In the genomic region with DNA sequence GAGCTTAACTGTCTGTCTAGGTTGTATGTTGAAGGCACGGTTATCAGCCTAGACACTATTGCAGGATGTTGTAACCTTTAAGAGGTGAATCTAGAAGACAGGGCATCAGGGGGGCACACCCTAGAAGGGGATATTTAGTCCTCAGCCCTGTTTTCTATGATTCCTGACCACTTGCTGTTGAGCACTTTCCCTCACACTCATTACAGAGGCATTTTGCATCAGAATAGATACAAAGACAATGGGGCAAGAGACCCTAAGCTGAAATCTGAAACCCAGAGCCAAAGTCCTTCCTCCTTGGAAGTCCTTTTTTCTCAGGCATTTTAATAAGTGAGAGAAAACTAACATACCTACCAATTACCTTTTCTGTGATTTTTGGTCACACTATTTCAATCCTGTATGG, we compare ENCODE assay signal across 25 mouse cellular contexts.
"Had no signal": no experiment of that assay in that cellular context is flagged by ENCODE, and none has a peak within 500 bp of the region (broad histone marks: within the 10 kb centered on the region; RNA-seq: fewer than 3 reads in every experiment).

No protein-coding gene starts in this region.

- H3K27ac ChIP-seq: embryonic facial prominence, embryonic 10.5 days; embryonic facial prominence, embryonic 12.5 days; embryonic facial prominence, embryonic 13.5 days; embryonic facial prominence, embryonic 15.5 days; forebrain, embryonic 10.5 days; forebrain, embryonic 12.5 days; forebrain, embryonic 13.5 days; forebrain, embryonic 15.5 days; gastrocnemius, adult 2 months; heart, adult 2 months; heart, embryonic 10.5 days had no signal

- ATAC-seq: forebrain, embryonic 13.5 days; forebrain, embryonic 14.5 days; forebrain, embryonic 15.5 days; forebrain, embryonic 16.5 days; forebrain, postnatal 0 days had no signal

- H3K4me1 ChIP-seq: embryonic facial prominence, embryonic 10.5 days; embryonic facial prominence, embryonic 12.5 days; embryonic facial prominence, embryonic 13.5 days; embryonic facial prominence, embryonic 15.5 days; forebrain, embryonic 12.5 days; heart, embryonic 10.5 days had no signal

- DNase-seq: cerebellum, adult 9-11 months; cerebellum, postnatal 14 days; cerebellum, postnatal 25 days; cerebellum, postnatal 36 days; embryo, embryonic 11 days; forebrain, postnatal 0 days; gastrocnemius, adult 2 months; gastrocnemius, postnatal 10 days; gastrocnemius, postnatal 14 days; gastrocnemius, postnatal 25 days; gastrocnemius, postnatal 36 days; heart, adult 18-20 months; heart, adult 2 months had no signal

- H3K36me3 ChIP-seq: embryonic facial prominence, embryonic 10.5 days; embryonic facial prominence, embryonic 12.5 days; embryonic facial prominence, embryonic 13.5 days; embryonic facial prominence, embryonic 15.5 days; forebrain, embryonic 10.5 days; forebrain, embryonic 12.5 days; forebrain, embryonic 15.5 days; heart, embryonic 10.5 days had no signal

- H3K9me3 ChIP-seq: embryonic facial prominence, embryonic 10.5 days; embryonic facial prominence, embryonic 12.5 days; embryonic facial prominence, embryonic 13.5 days; embryonic facial prominence, embryonic 15.5 days; forebrain, embryonic 10.5 days; forebrain, embryonic 12.5 days; forebrain, embryonic 13.5 days; forebrain, embryonic 15.5 days; heart, embryonic 10.5 days had no signal

- H3K4me2 ChIP-seq: embryonic facial prominence, embryonic 12.5 days; embryonic facial prominence, embryonic 13.5 days; embryonic facial prominence, embryonic 15.5 days; forebrain, embryonic 12.5 days; forebrain, embryonic 13.5 days; forebrain, embryonic 15.5 days had no signal

- H3K27me3 ChIP-seq: embryonic facial prominence, embryonic 12.5 days; embryonic facial prominence, embryonic 13.5 days; embryonic facial prominence, embryonic 15.5 days; forebrain, embryonic 12.5 days; forebrain, embryonic 13.5 days; forebrain, embryonic 15.5 days had no signal

- H3K4me3 ChIP-seq: embryonic facial prominence, embryonic 10.5 days; embryonic facial prominence, embryonic 12.5 days; embryonic facial prominence, embryonic 13.5 days; embryonic facial prominence, embryonic 15.5 days; erythroblast, embryonic 14.5 days; forebrain, embryonic 10.5 days; forebrain, embryonic 12.5 days; forebrain, embryonic 13.5 days; forebrain, embryonic 15.5 days; gastrocnemius, adult 2 months; heart, adult 2 months; heart, embryonic 10.5 days had no signal

- H3K9ac ChIP-seq: embryonic facial prominence, embryonic 12.5 days; embryonic facial prominence, embryonic 13.5 days; embryonic facial prominence, embryonic 15.5 days; forebrain, embryonic 12.5 days; forebrain, embryonic 13.5 days; forebrain, embryonic 15.5 days; forebrain, postnatal 0 days had no signal
